Mouse (Mus musculus) skeletal muscle tissue, adult 2 months (tissue): ENCODE data around the gene Cartpt.
"Not testable (repeated sequence)": the region's sequence is repeated elsewhere in the genome, so short reads cannot be mapped to it uniquely, and the experiment has no call there.

Experiments
- DNase-seq: peaks from one replicate; pipeline ENCODE4 v3.0.0-alpha.2; 2012; ENCODE audit warnings: low read depth, low spot score

Gene Cartpt

DNA sequence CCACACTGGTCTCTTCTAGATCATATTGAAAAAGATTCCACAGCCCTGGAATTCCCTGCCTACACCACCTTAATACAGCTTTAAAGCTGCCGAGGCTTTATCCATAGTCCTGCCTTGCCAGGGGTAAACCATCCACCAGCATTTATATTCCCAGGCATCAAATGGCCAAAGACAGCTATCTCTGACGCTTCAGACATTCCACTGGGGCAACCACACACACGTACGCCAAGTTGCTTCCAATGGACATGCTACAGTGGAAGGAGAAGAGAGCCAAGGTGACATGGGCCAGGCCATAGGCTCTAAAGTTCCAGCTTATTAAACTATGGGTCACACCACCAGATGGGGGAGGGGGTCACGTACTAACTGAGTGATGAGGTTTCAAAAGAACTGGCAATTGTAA, 45.7 kb downstream of the Cartpt start:
- DNase-seq, result no peak

DNA sequence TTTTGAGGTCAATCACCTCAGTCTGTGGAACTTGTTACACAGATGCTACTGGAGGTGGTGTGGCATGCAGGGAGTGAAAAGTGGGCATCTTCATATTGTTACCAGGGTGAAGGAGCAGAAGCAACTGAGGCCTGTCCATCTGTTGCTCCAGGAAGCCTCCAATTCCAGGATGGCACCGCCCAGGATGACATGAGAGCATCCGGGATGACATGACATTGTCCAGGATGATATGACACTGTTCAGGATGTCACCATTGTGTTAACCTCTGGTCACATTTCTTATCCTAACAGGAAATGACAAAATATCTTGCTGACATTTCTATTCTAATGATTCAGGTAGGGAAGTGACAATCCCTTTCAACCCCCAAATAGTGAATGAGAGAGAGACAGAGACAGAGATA, 47.8 kb downstream of the Cartpt start:
- no peak for DNase-seq

DNA sequence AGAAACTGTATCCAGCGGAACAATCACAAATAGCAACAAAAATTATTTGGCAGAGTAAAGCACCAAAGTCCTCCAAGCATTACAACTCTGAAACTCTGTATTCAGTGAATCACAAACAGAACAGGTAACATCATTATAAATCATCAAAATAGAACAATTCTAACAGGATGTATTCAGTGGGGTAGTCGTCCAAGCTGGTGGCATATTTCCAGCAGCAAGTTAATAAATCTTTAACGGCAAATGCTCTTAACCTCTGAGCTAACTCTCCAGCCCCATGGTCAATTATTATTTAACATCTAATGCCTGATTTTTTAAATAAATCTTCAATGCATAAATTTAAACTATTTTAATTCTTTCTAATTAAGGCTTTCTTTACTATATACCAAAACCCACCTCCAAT, 48.5 kb downstream of the Cartpt start:
- not testable (repeated sequence) for DNase-seq

DNA sequence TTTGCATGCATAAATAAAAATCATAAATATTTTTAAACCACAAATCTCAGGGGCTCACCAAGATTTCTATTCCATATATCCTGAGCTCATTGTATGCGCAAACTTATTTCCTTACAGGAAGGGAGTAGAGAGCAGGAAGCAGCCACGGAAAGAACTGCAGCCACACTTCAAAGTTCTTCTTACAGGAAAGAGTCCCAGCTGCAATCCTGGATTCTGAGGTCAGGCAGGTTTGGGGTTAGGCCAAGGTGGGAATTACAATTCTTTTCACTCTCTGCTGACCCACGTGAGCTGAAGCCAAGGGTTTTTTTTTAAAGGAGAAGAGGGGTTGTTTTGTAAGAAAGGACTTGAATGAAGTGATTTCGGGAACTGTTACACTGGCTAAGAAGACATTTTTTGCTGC, 49.9 kb downstream of the Cartpt start:
- DNase-seq, result no peak

DNA sequence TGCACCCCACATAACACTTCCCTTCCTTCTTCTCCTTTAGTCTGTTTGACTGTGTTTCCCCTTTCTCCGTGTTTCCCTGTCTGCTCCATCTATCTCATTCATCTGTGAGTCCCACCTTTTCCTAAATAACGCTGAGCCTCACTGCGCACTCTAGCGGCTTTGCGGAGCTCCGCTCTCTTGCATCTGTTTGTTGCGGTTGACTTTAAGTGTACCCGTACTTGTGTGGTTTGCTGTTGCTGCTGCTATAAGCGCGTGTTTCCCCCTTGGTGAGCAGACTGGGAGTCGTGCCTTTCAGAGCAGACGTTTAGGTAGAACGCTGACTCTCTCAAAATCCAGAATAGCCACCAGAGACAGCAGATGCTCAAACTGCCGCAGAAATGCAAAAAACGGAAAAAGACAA, 51.3 kb downstream of the Cartpt start:
- DNase-seq, result no peak
